Mouse (Mus musculus) intestine, embryonic 15.5 days (tissue): ENCODE results near the gene Sbno2. TPM values are rescaled to one million over a fixed set of nuclear protein-coding genes. Genes with fewer than 3 reads are reported as not detected.

Experiments
- ATAC-seq: fragments of 200-750 bp; cut with Nextera tagmentation; 2 replicates; pipeline ENCODE4 v1.8.0; 2017; ENCODE audit warnings: moderate TSS enrichment, moderate library complexity
- H3K27ac ChIP-seq: fragments of 300-500 bp; sonication (generic); 2 replicates; pipeline ENCODE4 v1.5.1; 2015; ENCODE audit warnings: mild to moderate bottlenecking, inconsistent platforms
- H3K27me3 ChIP-seq: fragments of 300-500 bp; sonication (generic); replicated peaks from 2 replicates; pipeline ENCODE4 v1.6.1; 2015; ENCODE audit warnings: inconsistent platforms
- H3K36me3 ChIP-seq: fragments of 300-500 bp; sonication (generic); 2 replicates; pipeline ENCODE4 v1.6.1; 2015; ENCODE audit warnings: inconsistent platforms
- H3K4me1 ChIP-seq: fragments of 300-500 bp; sonication (generic); replicated peaks from 2 replicates; pipeline ENCODE4 v1.6.1; 2015; ENCODE audit warnings: inconsistent platforms
- H3K4me2 ChIP-seq: fragments of 300-500 bp; sonication (generic); replicated peaks from 2 replicates; pipeline ENCODE4 v1.6.1; 2015; ENCODE audit warnings: mild to moderate bottlenecking, inconsistent platforms
- H3K4me3 ChIP-seq: fragments of 300-500 bp; sonication (generic); replicated peaks from 2 replicates; pipeline ENCODE4 v1.5.1; 2015; ENCODE audit warnings: inconsistent platforms
- H3K9ac ChIP-seq: fragments of 300-500 bp; sonication (generic); 2 replicates; pipeline ENCODE4 v1.6.1; 2015; ENCODE audit warnings: inconsistent platforms
- H3K9me3 ChIP-seq: fragments of 300-500 bp; sonication (generic); 2 replicates; pipeline ENCODE4 v1.6.1; 2016; ENCODE audit warnings: inconsistent platforms
- WGBS: fragments of 180-500 bp; shearing (Covaris S2); methylation state at CpG from one replicate; pipeline ENCODE4 v1.1.7; 2015; 5-methylcytosine and 5-hydroxymethylcytosine counted together
- polyA plus RNA-seq: library from polyadenylated mRNA; unstranded; fragments of >200 nt; fragmentation: Nextera tagmentation; extraction: Ambion mirVana; gene quantifications from 2 replicates; pipeline ENCODE4 v1.2.1, GENCODE M21; 2015

Sbno2 gene
- polyA plus RNA-seq, 1 experiment from 2014 or later = 12.8 TPM

DNA sequence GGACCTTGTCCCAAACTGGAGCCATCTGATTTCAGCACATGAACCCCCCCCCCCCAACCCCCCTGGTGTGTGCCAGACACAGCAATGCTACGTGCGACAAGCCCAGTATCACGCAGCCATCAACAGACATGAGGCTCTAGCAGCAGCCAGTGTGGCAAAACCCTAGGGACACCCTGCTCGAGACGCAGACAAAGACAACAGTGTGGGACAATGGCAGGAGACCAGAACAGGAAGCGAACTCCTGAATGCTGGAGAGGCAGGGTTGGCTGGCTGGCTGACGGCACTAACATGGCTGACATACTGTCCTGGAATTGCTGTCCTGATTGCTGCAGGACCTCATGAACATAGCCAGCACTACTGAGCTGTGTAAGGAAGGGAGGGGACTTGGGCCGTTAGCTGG, 70.2 kb downstream of the Sbno2 start:
- WGBS = 77% methylated on average over 8 of the region's 8 CpGs
- H3K9me3 ChIP-seq = no peaks in the 10 kb centered on the region
- H3K27ac ChIP-seq = peak overlapping the region; percentile 90
- no peak overlapping the region for H3K4me2 ChIP-seq
- peaks cover 28% of the 10 kb centered on the region for H3K36me3 ChIP-seq
- H3K9ac ChIP-seq = no peak overlapping the region
- ATAC-seq = no peak
- no peaks in the 10 kb centered on the region for H3K27me3 ChIP-seq
- H3K4me1 ChIP-seq = peaks cover 41% of the 10 kb centered on the region
- H3K4me3 ChIP-seq = no peak overlapping the region

GRCm38 (mm10) chr10:80033511-80034391, 71.6 kb downstream of the Sbno2 start:
- Histone ChIP-seq H3K36me3 (peaks cover 28% of the 10 kb centered on the region), H3K4me3 (no peak overlapping the region), H3K4me2 (peak overlapping the region; percentile 25), H3K9ac (peak overlapping the region; percentile 24; the same call in 1 of the 2 replicates), H3K4me1 (peaks cover 41% of the 10 kb centered on the region), H3K9me3 (no peaks in the 10 kb centered on the region), H3K27me3 (no peaks in the 10 kb centered on the region), H3K27ac (peak overlapping the region; percentile 90)
- peak; percentile 86 for ATAC-seq
- WGBS = 22% methylated on average over 9 of the region's 9 CpGs

- H3K36me3 ChIP-seq = peaks cover 27% of the 10 kb centered on the region
- H3K27ac ChIP-seq = peak overlapping the region; percentile 90
- peak overlapping the region; percentile 25 for H3K4me2 ChIP-seq
- WGBS = 27% methylated on average over 5 of the region's 5 CpGs
- H3K4me1 ChIP-seq = peaks cover 36% of the 10 kb centered on the region
- H3K9ac ChIP-seq = 0 out of 2 replicates have a peak overlapping the region, but pooled peaks have one; percentile 0
- H3K4me3 ChIP-seq = no peak overlapping the region
- peak; percentile 65 for ATAC-seq
- no peaks in the 10 kb centered on the region for H3K27me3 ChIP-seq
- H3K9me3 ChIP-seq = no peaks in the 10 kb centered on the region
Observed at GRCm38 (mm10) chr10:80032799-80033480, 72.4 kb downstream of the Sbno2 start.

- ATAC-seq = no peak
- Histone ChIP-seq H3K9me3 (no peaks in the 10 kb centered on the region), H3K4me2 (no peak overlapping the region), H3K27me3 (no peaks in the 10 kb centered on the region), H3K9ac (no peak overlapping the region), H3K36me3 (0 out of 2 replicates have a peak, but pooled peaks cover 6% of the 10 kb centered on the region), H3K4me1 (peaks cover 35% of the 10 kb centered on the region), H3K4me3 (no peak overlapping the region), H3K27ac (no peak overlapping the region)
- WGBS = 83% methylated on average over 17 of the region's 17 CpGs
Observed at GRCm38 (mm10) chr10:80030736-80031135, 74.6 kb downstream of the Sbno2 start.

GRCm38 (mm10) chr10:80030191-80030590, 75.2 kb downstream of the Sbno2 start:
- 90% methylated on average over 9 of the region's 9 CpGs for WGBS
- no peak overlapping the region for H3K9ac ChIP-seq
- 0 out of 2 replicates have a peak, but pooled peaks cover under 1% of the 10 kb centered on the region for H3K36me3 ChIP-seq
- H3K9me3 ChIP-seq = no peaks in the 10 kb centered on the region
- no peaks in the 10 kb centered on the region for H3K27me3 ChIP-seq
- H3K4me1 ChIP-seq = peaks cover 38% of the 10 kb centered on the region
- no peak overlapping the region for H3K4me2 ChIP-seq
- H3K4me3 ChIP-seq = no peak overlapping the region
- no peak overlapping the region for H3K27ac ChIP-seq
- no peak for ATAC-seq

DNA sequence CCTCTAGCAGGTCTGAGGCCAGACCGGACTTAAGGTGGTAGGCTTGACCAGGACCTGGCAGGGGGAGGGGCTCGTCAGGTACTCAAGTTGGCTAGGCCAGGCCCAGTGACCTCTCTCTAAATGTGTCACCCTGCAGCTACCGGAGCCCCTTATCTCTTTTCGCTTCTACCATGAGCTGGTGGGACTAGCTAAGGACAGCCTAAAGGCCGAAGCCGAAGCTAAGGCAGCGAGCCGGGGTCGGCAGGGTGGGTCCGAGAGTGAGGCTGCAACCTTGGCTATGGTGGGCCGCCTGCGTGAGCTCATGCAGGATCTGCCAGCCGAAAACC, 76.9 kb downstream of the Sbno2 start:
- H3K9ac ChIP-seq = no peak overlapping the region
- peaks cover 34% of the 10 kb centered on the region for H3K4me1 ChIP-seq
- WGBS = 93% methylated on average over 13 of the region's 13 CpGs
- ATAC-seq = no peak
- H3K36me3 ChIP-seq = no peaks in the 10 kb centered on the region
- no peak overlapping the region for H3K27ac ChIP-seq
- no peaks in the 10 kb centered on the region for H3K9me3 ChIP-seq
- H3K4me3 ChIP-seq = no peak overlapping the region
- no peak overlapping the region for H3K4me2 ChIP-seq
- H3K27me3 ChIP-seq = no peaks in the 10 kb centered on the region

DNA sequence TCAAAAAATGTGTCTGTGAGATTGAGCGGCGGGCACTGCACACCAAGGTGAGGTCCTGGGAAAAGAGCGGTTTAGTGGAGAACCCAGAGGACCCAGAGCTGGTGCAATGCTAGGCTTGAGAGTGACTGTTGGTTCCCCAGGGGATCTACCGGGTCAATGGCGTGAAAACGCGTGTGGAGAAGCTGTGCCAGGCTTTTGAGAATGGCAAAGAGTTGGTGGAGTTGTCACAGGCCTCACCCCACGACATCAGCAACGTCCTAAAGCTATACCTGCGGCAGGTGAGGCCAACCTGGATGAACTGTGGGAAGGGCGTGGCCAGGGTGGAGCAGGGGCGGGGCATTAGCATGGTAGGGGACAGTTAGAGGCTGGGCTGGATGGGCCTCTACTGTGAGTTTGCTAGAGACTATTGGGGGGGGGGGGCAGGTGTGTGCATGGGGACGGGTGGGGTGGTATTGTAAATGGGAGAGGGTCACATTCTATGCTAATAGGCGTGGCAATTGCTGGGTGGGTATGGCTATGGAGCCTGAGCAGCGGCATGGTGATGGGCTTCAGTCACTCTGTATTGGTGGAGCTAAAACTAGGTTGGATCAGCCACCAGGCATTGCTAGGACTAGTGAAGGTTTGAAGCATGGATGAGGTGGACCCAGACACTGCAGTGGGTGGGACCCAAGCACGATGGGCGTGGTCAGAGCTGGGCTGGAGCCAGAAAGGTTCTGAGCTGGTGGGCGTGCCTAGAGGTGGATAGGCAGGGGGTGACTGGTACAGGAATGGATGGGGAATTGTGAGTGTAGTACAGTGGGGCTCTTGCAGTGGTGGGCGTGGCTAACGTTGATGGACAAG, 77.5 kb downstream of the Sbno2 start:
- 68% methylated on average over 20 of the region's 20 CpGs for WGBS
- ATAC-seq = peak; percentile 50
- Histone ChIP-seq H3K9me3 (no peaks in the 10 kb centered on the region), H3K27me3 (no peaks in the 10 kb centered on the region), H3K36me3 (no peaks in the 10 kb centered on the region), H3K27ac (no peak overlapping the region), H3K9ac (no peak overlapping the region), H3K4me1 (peaks cover 29% of the 10 kb centered on the region), H3K4me2 (no peak overlapping the region), H3K4me3 (no peak overlapping the region)

DNA sequence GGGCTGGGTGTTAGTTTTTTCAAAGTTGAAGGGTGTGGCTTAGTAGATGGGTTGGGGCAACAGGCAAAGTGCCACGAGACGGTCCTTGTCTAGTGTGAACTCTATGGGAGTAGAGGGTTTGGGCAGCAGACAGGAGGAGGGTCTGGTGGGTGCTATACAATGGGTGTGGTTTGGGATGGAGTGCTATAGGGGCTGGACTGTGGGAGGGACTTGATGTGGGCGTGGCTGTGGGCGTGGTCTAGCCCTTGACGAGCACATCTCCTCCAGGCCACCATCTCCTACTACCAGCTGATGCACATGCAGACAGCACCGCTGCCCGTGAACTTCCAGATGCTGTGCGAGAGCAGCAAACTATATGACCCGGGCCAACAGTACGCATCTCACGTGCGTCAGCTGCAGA, 79.5 kb downstream of the Sbno2 start:
- H3K9ac ChIP-seq = no peak overlapping the region
- no peak overlapping the region for H3K27ac ChIP-seq
- peaks cover 19% of the 10 kb centered on the region; the same call in 1 of the 2 replicates for H3K4me1 ChIP-seq
- H3K4me2 ChIP-seq = no peak overlapping the region
- 61% methylated on average over 12 of the region's 12 CpGs for WGBS
- no peaks in the 10 kb centered on the region for H3K9me3 ChIP-seq
- no peaks in the 10 kb centered on the region for H3K36me3 ChIP-seq
- peak; percentile 16; the same call in 1 of the 2 replicates for ATAC-seq
- no peaks in the 10 kb centered on the region for H3K27me3 ChIP-seq
- no peak overlapping the region for H3K4me3 ChIP-seq

DNA sequence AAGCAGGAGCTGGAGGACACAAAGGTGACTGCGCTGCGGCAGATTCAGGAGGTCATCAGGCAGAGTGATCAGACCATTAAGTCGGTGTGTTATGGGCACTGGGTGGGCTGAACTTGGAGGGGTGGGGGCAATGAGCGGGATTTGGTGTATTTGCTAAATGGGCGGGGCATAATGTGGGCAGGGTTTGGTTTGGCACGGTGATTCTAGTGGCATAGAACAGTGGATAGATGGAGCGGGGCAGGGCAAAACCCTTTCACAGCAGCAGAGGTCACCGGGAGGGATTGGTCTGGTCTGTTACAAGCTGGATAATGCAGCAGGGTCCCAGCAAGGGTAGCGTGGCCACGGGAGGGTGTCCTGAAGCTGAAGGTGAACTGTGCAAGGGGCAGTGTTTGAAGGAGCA, 79.9 kb downstream of the Sbno2 start:
- H3K27me3 ChIP-seq = no peaks in the 10 kb centered on the region
- H3K4me3 ChIP-seq = no peak overlapping the region
- 73% methylated on average over 10 of the region's 10 CpGs for WGBS
- H3K9me3 ChIP-seq = no peaks in the 10 kb centered on the region
- H3K36me3 ChIP-seq = no peaks in the 10 kb centered on the region
- 0 out of 2 replicates have a peak, but pooled peaks have one; percentile 5 for ATAC-seq
- no peak overlapping the region for H3K9ac ChIP-seq
- H3K27ac ChIP-seq = no peak overlapping the region
- H3K4me1 ChIP-seq = peaks cover 19% of the 10 kb centered on the region; the same call in 1 of the 2 replicates
- H3K4me2 ChIP-seq = no peak overlapping the region

DNA sequence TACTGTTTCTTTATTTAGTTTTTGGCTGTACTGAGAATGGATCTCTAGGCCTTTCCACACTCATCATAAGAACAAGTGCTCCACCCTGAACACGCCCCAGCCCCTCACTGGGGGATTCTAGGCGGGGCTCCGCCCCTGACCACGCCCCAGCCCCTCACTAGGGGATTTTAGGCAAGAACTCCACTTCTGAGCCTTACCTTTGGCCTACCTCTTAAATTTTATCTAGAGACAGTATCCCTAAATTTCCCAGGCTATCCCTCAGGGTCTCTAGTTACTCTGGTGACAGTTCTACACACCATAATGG, 80.4 kb downstream of the Sbno2 start:
- H3K27me3 ChIP-seq = no peaks in the 10 kb centered on the region
- 45% methylated on average over 4 of the region's 4 CpGs for WGBS
- no peaks in the 10 kb centered on the region for H3K9me3 ChIP-seq
- ATAC-seq = no peak
- H3K36me3 ChIP-seq = no peaks in the 10 kb centered on the region
- H3K4me3 ChIP-seq = no peak overlapping the region
- no peak overlapping the region for H3K9ac ChIP-seq
- no peak overlapping the region for H3K4me2 ChIP-seq
- no peak overlapping the region for H3K27ac ChIP-seq
- H3K4me1 ChIP-seq = peaks cover 19% of the 10 kb centered on the region; the same call in 1 of the 2 replicates

DNA sequence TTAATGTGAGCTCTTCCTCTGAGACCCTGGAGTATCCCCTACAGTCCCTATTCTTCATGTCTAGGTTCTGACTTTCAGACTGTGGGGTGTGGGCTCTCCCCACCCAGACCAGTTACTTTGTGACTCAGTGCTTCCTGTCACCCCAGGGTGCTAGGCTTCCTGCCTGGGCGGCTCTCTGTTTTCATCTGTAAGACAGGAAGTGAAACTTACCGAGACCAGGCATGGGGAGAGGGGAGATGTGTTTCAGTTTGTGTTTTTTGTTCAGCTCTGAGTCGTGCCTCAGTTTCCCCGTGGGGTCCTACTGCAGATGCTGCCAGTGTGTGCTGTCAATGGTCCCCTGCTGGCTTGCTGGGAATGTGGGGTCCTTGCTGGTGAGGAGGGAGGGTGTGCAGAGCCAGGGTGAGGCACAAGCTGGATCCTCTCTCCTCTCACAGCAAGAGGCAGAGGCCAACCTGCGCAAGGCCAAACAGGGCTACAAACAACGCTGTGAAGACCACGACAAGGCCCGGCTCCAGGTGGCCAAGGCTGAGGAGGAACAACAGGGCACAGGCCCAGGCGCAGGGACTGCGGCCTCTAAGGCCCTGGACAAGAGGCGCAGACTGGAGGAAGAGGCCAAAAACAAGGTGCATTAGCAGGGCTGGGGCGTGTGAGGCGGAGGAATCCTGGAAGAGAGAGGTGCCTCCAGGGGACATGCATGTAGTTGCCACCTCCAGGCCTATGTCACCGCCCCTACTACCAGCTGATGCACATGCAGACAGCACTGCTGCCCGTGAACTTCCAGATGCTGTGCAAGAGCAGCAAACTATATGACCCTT, 80.9 kb downstream of the Sbno2 start:
- H3K4me3 ChIP-seq = no peak overlapping the region
- H3K9ac ChIP-seq = no peak overlapping the region
- H3K9me3 ChIP-seq = no peaks in the 10 kb centered on the region
- no peaks in the 10 kb centered on the region for H3K27me3 ChIP-seq
- no peak overlapping the region for H3K27ac ChIP-seq
- H3K36me3 ChIP-seq = no peaks in the 10 kb centered on the region
- 76% methylated on average over 15 of the region's 15 CpGs for WGBS
- H3K4me2 ChIP-seq = no peak overlapping the region
- H3K4me1 ChIP-seq = peaks cover 23% of the 10 kb centered on the region
- no peak for ATAC-seq
